Mouse (Mus musculus) cerebellum, adult 11 months (tissue): ENCODE measurements around the gene Ppil6.

Experiments used
- DNase-seq: peaks from one replicate; pipeline ENCODE4 v3.0.0; 2022

Gene Ppil6

DNA sequence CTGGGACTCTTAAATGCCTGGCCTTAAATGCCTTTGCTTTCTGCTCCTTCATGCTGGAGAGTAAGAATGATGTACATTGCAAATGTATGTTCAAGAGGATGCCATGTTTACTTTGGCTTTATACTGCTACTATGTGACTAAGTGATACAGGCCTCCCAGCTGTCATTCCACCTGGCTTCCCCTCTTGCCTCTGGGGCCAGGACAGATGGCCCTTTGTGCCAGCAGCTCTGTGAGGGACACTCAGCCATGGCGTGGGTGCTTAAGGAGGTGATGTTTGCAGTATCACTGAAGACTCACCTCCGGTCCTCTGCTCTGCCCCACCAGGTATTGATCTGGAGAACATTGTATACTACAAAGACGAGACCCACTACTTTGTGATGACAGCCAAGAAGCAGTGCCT is 10.3 kb upstream of the Ppil6 start:
- DNase-seq: no peak

GRCm38 (mm10) chr10:41480938-41481880 is 9.0 kb upstream of the Ppil6 start:
- no peak for DNase-seq

GRCm38 (mm10) chr10:41482446-41482845 is 7.8 kb upstream of the Ppil6 start:
- no peak for DNase-seq

GRCm38 (mm10) chr10:41485778-41486177 is 4.5 kb upstream of the Ppil6 start:
- no peak for DNase-seq

- no peak for DNase-seq
These were observed 3.6 kb upstream of the Ppil6 start for GRCm38 (mm10) chr10:41486506-41487170.

DNA sequence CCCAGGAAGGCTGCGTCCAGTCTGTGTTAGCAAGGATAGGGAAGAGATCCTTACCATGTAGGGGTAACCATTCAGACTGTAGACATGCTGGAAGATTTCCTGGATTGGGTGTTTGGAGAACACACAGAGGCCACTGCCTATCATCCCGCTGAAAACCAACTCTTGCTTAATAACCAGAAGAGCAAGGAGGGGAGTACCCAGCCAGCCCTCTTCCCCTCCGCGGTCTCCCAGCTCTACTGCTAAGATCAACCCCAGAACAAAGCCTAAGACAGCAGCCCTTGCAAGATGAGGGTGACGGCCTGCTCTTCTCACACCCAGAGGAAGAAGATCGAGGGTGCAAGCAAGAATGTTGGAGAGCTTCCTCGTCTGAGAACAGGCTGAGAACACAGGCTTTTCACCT is 1.4 kb upstream of the Ppil6 start:
- DNase-seq: no peak

GRCm38 (mm10) chr10:41489294-41489693 is 945 bp upstream of the Ppil6 start:
- no peak for DNase-seq

GRCm38 (mm10) chr10:41490518-41490873 is 257 bp downstream of the Ppil6 start:
- DNase-seq: no peak

DNA sequence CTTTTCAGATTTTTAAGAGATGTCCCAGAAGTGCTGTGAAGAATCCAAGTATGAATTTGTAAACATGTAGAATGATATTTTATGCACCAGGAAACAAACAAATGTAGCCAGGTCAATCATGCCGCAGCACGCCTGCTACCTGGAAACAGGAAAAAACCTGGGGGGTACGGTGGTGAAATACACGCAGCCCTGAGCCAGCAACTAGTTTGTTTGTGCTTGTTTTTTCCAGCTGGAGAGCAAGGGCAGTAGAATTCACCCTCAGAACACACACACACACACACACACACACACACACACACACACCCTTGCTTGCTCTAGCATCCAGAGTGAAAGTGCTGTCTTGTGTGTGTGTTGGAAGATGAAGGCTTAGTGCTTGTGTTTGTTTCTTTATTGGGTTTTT is 872 bp downstream of the Ppil6 start:
- DNase-seq: no peak

DNA sequence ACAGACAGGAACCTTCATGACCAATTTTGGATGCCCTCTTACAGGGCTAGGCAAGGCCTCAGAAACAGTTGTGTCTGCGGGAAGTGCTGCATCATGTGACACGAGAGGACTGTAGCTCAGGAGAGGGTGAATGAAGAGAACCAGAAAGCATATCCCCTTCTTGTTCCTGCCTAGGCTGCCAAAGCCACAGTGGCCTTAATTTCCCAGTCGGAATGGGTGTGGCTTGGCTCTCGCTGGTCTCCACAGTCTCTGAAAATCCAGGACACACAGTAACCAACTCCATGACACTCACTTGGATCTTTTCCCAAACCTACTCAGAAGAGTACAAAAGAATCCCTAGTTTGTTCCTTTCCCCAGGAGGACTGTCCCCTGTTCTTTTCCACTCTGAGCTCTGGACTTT is 10.7 kb downstream of the Ppil6 start:
- DNase-seq: no peak

- no peak for DNase-seq
These were observed 14.8 kb downstream of the Ppil6 start for GRCm38 (mm10) chr10:41504996-41505395.

- DNase-seq: peak; percentile 64
These were observed 15.2 kb downstream of the Ppil6 start for GRCm38 (mm10) chr10:41505446-41505845.

DNA sequence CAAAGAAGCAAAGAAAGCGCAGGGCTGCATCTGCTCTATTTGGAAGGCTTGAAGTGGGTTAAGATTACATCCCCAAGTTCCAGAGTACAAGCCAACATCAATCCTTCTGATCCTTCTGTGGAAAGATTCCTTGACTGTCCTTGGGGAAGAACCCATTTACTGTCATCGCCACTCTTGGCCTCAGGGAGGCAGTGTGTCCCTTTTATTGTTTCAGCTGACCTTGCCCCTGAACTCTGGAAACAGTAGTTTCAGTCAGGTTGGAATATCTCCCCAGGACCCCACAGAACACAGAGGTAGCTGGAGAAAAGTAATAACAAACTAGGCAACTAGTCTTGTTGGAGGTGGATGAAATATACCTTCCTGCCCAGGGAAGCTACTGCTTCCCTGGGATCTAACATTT is 18.9 kb downstream of the Ppil6 start:
- DNase-seq: no peak

DNA sequence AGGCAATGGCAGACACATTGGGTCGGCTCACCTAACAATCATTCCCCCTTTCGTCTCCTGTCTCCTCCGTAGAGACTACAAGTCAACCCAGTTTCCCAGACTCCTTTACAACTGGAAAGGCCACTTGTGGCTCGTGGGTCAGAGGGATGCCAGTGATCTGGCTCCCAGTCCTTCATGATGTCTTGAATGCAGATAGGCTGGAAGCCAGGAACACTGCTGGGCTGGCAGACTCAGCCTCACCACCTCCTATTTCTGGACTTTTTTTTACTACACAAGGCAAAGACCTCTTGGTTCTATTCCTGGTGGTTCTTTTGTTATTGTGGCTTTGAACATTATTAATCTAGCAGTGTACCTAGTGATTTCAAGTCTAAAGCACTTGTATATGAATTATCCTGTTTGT is 24.1 kb downstream of the Ppil6 start:
- no peak for DNase-seq

DNA sequence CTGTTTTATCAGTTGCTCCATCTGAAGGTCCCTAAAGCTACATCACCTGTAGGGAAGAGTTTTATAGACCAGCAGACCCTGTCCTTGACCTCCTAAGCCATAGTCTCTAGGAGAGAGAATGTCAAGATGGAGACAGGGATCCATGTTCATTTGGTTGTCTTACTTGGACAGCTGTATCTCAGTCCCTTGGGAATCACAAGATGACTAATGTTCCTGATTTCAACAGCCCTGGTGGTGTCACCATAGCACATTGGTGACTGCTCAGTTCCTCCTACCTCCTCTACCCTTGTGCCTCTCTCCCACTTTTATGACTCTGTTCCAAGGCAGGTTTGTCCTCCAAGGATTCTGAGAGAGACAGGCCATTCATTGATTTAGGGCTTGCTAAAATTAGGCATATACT is 24.7 kb downstream of the Ppil6 start:
- no peak for DNase-seq

DNA sequence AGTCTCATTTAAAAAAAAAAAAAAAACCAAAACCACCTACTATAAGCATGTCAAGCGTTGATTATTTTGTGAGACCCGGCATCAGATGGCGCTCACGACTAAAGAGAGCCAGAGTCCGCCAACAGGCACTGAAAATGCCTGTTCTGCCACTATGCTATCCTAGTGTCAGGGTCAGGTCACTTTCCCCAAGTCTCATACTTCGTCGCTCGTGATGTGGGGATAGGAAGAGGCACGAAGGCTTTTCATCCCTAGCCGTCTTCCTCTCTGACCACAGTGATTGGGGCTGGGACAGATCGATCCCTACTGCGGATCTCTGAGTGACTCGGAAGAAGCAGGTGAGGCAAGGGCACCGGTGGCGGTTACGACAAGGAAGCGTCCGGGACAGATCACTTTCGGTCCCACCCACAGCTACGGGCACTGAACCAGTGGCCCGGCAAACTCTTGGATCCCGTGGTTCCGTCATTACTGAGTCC is 28.3 kb downstream of the Ppil6 start:
- DNase-seq: peak; percentile 66

DNA sequence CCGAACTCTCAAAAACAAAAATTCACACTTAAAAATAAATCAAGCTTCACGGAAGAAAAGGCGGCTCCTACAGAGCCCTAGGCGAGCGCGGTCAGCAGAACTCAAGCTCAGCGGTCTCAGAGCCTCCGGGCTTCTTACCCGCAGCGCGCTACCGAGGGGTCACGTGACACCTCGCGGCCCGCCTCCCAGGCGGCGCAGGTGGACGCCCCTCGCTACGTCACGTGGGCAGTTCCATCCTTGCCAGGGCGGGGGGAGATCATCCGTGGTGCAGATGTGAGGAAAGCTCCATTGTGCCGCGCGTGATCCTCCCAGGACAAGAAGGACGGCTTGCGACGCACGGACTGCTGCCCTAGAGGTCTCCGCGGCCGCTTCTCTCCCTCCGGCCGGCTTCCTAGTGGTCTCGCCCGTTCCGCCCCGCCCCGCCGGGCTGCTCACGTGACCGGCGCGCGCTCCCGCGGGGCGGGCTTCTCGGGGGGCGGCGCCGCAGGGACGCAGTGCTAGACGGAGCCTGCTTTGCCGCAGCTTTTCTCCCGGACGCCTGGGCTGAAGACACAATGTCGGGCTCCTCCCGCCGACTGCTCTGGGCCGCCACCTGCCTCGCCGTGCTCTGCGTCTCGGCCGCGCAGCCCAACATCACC is 28.9 kb downstream of the Ppil6 start, which contains the start of gene Cd164:
Gene Cd164 (plus strand): TSS at position 434 of the 638 bp plus-strand sequence.
- DNase-seq: peak; percentile 92

DNA sequence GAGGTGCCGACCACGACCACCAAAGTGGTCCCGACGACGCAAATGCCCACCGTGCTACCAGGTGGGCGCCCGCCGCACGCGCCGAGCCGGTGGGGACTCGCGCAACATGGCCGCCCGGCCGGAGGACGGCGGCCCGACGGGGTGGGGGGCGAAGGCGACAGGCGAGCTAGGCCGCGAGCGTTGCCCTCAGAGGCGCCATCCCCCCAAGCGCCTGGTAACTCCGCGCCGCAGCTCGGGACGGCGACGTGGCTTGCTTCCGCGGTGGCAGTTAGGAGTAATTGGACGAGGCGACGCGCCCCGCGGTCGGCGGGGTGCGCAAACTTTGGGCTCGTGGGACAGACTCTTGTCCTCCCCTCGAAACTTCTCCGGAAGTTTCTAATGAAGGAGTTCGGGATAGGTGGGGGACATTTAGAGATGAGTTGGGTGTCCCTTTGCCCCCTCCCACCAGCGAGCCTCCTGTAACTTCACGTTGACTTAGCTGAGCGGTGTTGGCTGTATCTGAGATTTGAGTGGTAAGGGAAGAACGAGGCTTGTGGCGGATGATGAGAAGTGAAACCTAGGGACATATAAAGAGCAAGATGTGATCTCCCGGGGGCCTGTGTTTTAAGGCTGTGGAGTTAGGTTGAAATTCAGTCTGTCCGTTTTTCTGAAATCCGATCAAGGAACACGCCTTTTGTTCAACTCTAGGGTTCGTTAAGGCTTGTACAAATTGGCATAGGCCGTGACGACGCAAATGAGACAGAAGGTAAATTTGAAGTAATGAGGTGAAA is 29.6 kb downstream of the Ppil6 start:
- peak; percentile 50 for DNase-seq

DNA sequence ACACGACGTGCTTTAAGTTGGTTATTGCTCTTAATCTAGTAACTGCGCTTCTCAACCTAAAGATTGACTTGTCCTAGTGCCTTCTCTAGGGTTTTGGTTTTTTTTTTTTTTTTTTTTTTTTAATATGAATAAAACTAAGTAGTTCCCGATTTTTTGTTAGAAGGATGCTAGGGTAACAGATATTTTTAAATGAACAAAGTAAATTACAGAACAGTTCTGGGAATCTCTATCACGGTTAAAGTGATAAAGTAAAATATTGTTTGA is 30.1 kb downstream of the Ppil6 start:
- DNase-seq: no peak

- no peak for DNase-seq
These were observed 33.1 kb downstream of the Ppil6 start for GRCm38 (mm10) chr10:41523386-41523785.

DNA sequence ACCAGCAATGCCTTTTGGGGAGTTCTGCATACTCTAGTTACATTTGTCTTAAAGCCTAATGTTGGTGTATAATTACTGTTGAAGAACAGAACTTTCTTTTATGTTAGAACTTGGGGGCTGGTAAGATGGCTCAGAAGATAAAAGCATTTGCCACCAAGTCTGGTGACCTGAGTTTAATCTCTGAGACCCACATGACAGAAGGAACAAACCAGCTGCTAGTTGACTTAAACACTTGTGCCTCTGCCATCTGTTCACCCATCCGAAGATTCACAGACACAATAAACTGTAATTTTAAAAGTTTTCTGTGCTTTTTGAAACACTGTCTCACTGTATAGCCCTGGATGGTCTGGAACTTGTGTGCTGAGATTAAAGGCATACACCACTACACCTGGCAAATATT is 35.5 kb downstream of the Ppil6 start:
- DNase-seq: no peak

GRCm38 (mm10) chr10:41529972-41530371 is 39.7 kb downstream of the Ppil6 start:
- no peak for DNase-seq

DNA sequence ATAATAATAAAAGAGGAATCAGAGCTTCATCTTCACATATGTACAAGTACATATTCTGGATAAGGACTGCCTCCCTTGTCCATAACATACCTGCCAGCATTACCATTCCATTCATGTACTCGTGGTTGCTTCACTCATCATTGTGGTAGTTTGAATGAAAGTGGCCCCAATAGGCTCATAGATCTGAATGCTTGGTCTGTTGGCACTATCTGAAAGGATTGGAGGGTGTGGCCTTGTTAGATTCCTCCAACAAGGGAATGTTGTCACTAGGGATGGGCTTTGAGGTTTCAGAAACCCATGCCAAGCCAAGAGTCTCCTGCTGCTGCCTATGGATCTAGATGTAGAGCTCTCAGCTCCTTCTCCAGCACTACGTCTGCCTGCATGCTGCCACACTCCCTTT is 45.8 kb downstream of the Ppil6 start:
- DNase-seq: no peak
